Mouse (Mus musculus): ENCODE measurements at regions not wholly inside any gene's neighbourhood (a gene's known extent, or its start where the extent isn't known, plus 50 kb on each side); places are given as distances from the start of the nearest gene placed in this dataset.

GRCm38 (mm10) chr12:105948322-105948721 is 61.7 kb upstream of the Vrk1 start:
- Histone ChIP-seq H3K9me3 (ENCODE audit: control insufficient read depth, low read length) (no peaks in the 10 kb centered on the region), H3K36me3 (ENCODE audit: control insufficient read depth, insufficient read depth, low read length) (no peaks in the 10 kb centered on the region), H3K9ac (ENCODE audit: low read length) (no peak overlapping the region), H3K4me2 (ENCODE audit: low read depth) (no peak overlapping the region), H3K4me3 (ENCODE audit: low read depth, low read length) (no peak overlapping the region), H3K27me3 (ENCODE audit: control insufficient read depth, insufficient read depth, low read length) (no peaks in the 10 kb centered on the region), H3K27ac (ENCODE audit: low read depth, low read length) (no peak overlapping the region), H3K4me1 (ENCODE audit: control insufficient read depth, insufficient read depth, low read length) (no peaks in the 10 kb centered on the region)
- WGBS = 85% methylated on average over 2 of the region's 2 CpGs
- DNase-seq (ENCODE audit: low spot score) = no peak
- ATAC-seq (ENCODE audit: insufficient read depth, low FRiP score, low TSS enrichment) = no peak

- no peaks in the 10 kb centered on the region for H3K4me1 ChIP-seq (ENCODE audit: control insufficient read depth, insufficient read depth, low read length)
- H3K9me3 ChIP-seq (ENCODE audit: control insufficient read depth, low read length) = no peaks in the 10 kb centered on the region
- H3K4me3 ChIP-seq (ENCODE audit: low read depth, low read length) = no peak overlapping the region
- DNase-seq (ENCODE audit: low spot score) = no peak
- H3K27me3 ChIP-seq (ENCODE audit: control insufficient read depth, insufficient read depth, low read length) = no peaks in the 10 kb centered on the region
- H3K4me2 ChIP-seq (ENCODE audit: low read depth) = no peak overlapping the region
- no peak for ATAC-seq (ENCODE audit: insufficient read depth, low FRiP score, low TSS enrichment)
- 81% methylated on average over 1 of the region's 1 CpGs for WGBS
- no peak overlapping the region for H3K9ac ChIP-seq (ENCODE audit: low read length)
- H3K36me3 ChIP-seq (ENCODE audit: control insufficient read depth, insufficient read depth, low read length) = no peaks in the 10 kb centered on the region
- H3K27ac ChIP-seq (ENCODE audit: low read depth, low read length) = no peak overlapping the region
Observed at GRCm38 (mm10) chr12:105955764-105956290, 54.2 kb upstream of the Vrk1 start.

- Histone ChIP-seq H3K9ac (ENCODE audit: low read length) (no peak overlapping the region), H3K4me1 (ENCODE audit: control insufficient read depth, insufficient read depth, low read length) (no peaks in the 10 kb centered on the region), H3K9me3 (ENCODE audit: control insufficient read depth, low read length) (no peaks in the 10 kb centered on the region), H3K4me3 (ENCODE audit: low read depth, low read length) (no peak overlapping the region), H3K36me3 (ENCODE audit: control insufficient read depth, insufficient read depth, low read length) (no peaks in the 10 kb centered on the region), H3K27ac (ENCODE audit: low read depth, low read length) (no peak overlapping the region), H3K4me2 (ENCODE audit: low read depth) (no peak overlapping the region), H3K27me3 (ENCODE audit: control insufficient read depth, insufficient read depth, low read length) (0 out of 2 replicates have a peak, but pooled peaks cover 3% of the 10 kb centered on the region)
- no peak for ATAC-seq (ENCODE audit: insufficient read depth, low FRiP score, low TSS enrichment)
- DNase-seq (ENCODE audit: low spot score) = no peak
- 67% methylated on average over 7 of the region's 7 CpGs for WGBS
Observed at GRCm38 (mm10) chr12:105959756-105960155, 50.3 kb upstream of the Vrk1 start.
